Mouse (Mus musculus) spleen, adult 12 weeks (tissue): Measurements from ENCODE around the gene Myo15.
"Not testable (repeated sequence)": the region's sequence is repeated elsewhere in the genome, so short reads cannot be mapped to it uniquely, and the experiment has no call there.

ENCODE experiments used
- DNase-seq: peaks from one replicate; pipeline ENCODE4 v3.0.0; 2022; ENCODE audit warnings: low spot score

Gene Myo15

GRCm38 (mm10) chr11:60469039-60469438, at the start of gene Myo15:
TSS of gene Myo15 (plus strand) at chr11:60469339.
- no peak for DNase-seq

GRCm38 (mm10) chr11:60422046-60422668, 47.0 kb upstream of the Myo15 start:
- DNase-seq, result no peak

GRCm38 (mm10) chr11:60423006-60423405, 46.1 kb upstream of the Myo15 start:
- no peak for DNase-seq

GRCm38 (mm10) chr11:60426417-60426816, 42.7 kb upstream of the Myo15 start:
- DNase-seq, result no peak

- no peak for DNase-seq
These were observed 41.5 kb upstream of the Myo15 start for GRCm38 (mm10) chr11:60427628-60428027.

- DNase-seq, result no peak
These were observed 35.6 kb upstream of the Myo15 start for GRCm38 (mm10) chr11:60433501-60433900.

GRCm38 (mm10) chr11:60435133-60435532, 34.0 kb upstream of the Myo15 start:
- DNase-seq, result no peak

GRCm38 (mm10) chr11:60436618-60437017, 32.5 kb upstream of the Myo15 start:
- DNase-seq, result no peak

- not testable (repeated sequence) for DNase-seq
These were observed 29.5 kb upstream of the Myo15 start for GRCm38 (mm10) chr11:60439621-60440020.

GRCm38 (mm10) chr11:60440176-60440575, 29.0 kb upstream of the Myo15 start:
- DNase-seq, result no peak

GRCm38 (mm10) chr11:60442896-60443295, 26.2 kb upstream of the Myo15 start:
- no peak for DNase-seq

GRCm38 (mm10) chr11:60444007-60444406, 25.1 kb upstream of the Myo15 start:
- no peak for DNase-seq

GRCm38 (mm10) chr11:60454080-60454744, 14.9 kb upstream of the Myo15 start, which contains the start of gene Drg2:
TSS of gene Drg2 (plus strand) at chr11:60454591.
- peak; percentile 74 for DNase-seq

- no peak for DNase-seq
These were observed 14.4 kb upstream of the Myo15 start for GRCm38 (mm10) chr11:60454745-60455087.

GRCm38 (mm10) chr11:60457973-60458372, 11.2 kb upstream of the Myo15 start:
- no peak for DNase-seq

- DNase-seq, result no peak
These were observed 3.2 kb upstream of the Myo15 start for GRCm38 (mm10) chr11:60465943-60466380.

GRCm38 (mm10) chr11:60470743-60471142, 1.6 kb downstream of the Myo15 start:
- no peak for DNase-seq

GRCm38 (mm10) chr11:60474534-60474933, 5.4 kb downstream of the Myo15 start:
- DNase-seq, result no peak

GRCm38 (mm10) chr11:60475668-60476362, 6.7 kb downstream of the Myo15 start:
- DNase-seq, result no peak

GRCm38 (mm10) chr11:60478121-60478520, 9.0 kb downstream of the Myo15 start:
- DNase-seq, result no peak

GRCm38 (mm10) chr11:60486267-60486666, 17.1 kb downstream of the Myo15 start:
- peak; percentile 35 for DNase-seq

GRCm38 (mm10) chr11:60492726-60493125, 23.6 kb downstream of the Myo15 start:
- DNase-seq, result no peak

GRCm38 (mm10) chr11:60495692-60496091, 26.6 kb downstream of the Myo15 start:
- DNase-seq, result no peak
